Comparison of ENCODE assay signal across 8 mouse cellular contexts in genomic region chr2:80266894-80267293, GRCm38 (mm10). TPM values are rescaled to one million over a fixed set of nuclear protein-coding genes. Genes with fewer than 3 reads are reported as not detected.
DNase-seq lines count a peak whose midpoint lies in the region; ATAC-seq lines count a peak whose summit lies in the region.

No protein-coding gene starts in this region.

- WGBS in midbrain, embryonic 12.5 days, result 21% methylated on average over 11 of the region's 11 CpGs

- H3K27ac ChIP-seq in midbrain, embryonic 12.5 days (replicated peaks), result no peak overlapping the region

- H3K9me3 ChIP-seq in midbrain, embryonic 12.5 days, result no peaks in the 10 kb centered on the region

- H3K4me2 ChIP-seq in midbrain, embryonic 12.5 days (replicated peaks), result peak overlapping the region; percentile 26; the same call in 1 of the 2 replicates

- ATAC-seq in granulocyte monocyte progenitor cell, adult 5-6 weeks (replicated peaks; ENCODE audit: poor library complexity, severe bottlenecking), result peak; percentile 98
- peak; percentile 56; the same call in 1 of the 2 replicates for ATAC-seq in midbrain, embryonic 12.5 days (ENCODE audit: low FRiP score, low read depth)

- intact Hi-C loops in left cerebral cortex, postnatal 4 days (cut with DNase I), result loop anchor here (2.0 to 10.0 kb wide), 3 partner anchors 142 to 750 kb away; partner anchors contain the start of gene Pde1a

- no peak overlapping the region for H3K9ac ChIP-seq in midbrain, embryonic 12.5 days (replicated peaks)

- H3K4me3 ChIP-seq in midbrain, embryonic 12.5 days, result no peak overlapping the region

- no peaks in the 10 kb centered on the region for H3K36me3 ChIP-seq in midbrain, embryonic 12.5 days

- H3K27me3 ChIP-seq in midbrain, embryonic 12.5 days, result no peaks in the 10 kb centered on the region

- DNase-seq in urinary bladder, postnatal 14 days (ENCODE audit: low spot score), result peak; percentile 71
- no peak for DNase-seq in urinary bladder, postnatal 10 days (ENCODE audit: low spot score)
- peak; percentile 68 for DNase-seq in embryo, embryonic 9.5 days (ENCODE audit: extremely low spot score)
- peak; percentile 70 for DNase-seq in kidney, adult 18-20 months
- DNase-seq in left cerebral cortex, postnatal 4 days, result peak; percentile 57
- DNase-seq in skeletal muscle tissue, adult 2 months (ENCODE audit: low read depth, low spot score), result peak; percentile 29

- 0 out of 2 replicates have a peak, but pooled peaks cover 2% of the 10 kb centered on the region for H3K4me1 ChIP-seq in midbrain, embryonic 12.5 days

RNA-seq across cellular contexts. Expression of gene Prdx6b, which starts 25.4 kb away (rescaled TPM):
- total RNA-seq in granulocyte monocyte progenitor cell, adult 5-6 weeks (2014; fragmentation: Nextera tagmentation), result not detected in 2 replicates
- total RNA-seq in granulocyte monocyte progenitor cell, adult 5-6 weeks (2017), result not detected in 2 replicates
- total RNA-seq in left cerebral cortex, postnatal 4 days (2021), result not detected
- polyA plus RNA-seq in midbrain, embryonic 12.5 days (2016; fragmentation: Nextera tagmentation; extraction: Ambion mirVana), result not detected in 2 replicates

RNA-seq across cellular contexts. Expression of gene Dnajc10, which starts 48.4 kb away (rescaled TPM):
- 74.0 and 80.3 TPM in 2 replicates for total RNA-seq in granulocyte monocyte progenitor cell, adult 5-6 weeks (2014; fragmentation: Nextera tagmentation)
- 129 and 136 TPM in 2 replicates for total RNA-seq in granulocyte monocyte progenitor cell, adult 5-6 weeks (2017)
- total RNA-seq in left cerebral cortex, postnatal 4 days (2021), result 10 to 100 TPM; 65.3 to 65.4 TPM
- 89.7 and 90.8 TPM in 2 replicates for polyA plus RNA-seq in midbrain, embryonic 12.5 days (2016; fragmentation: Nextera tagmentation; extraction: Ambion mirVana)
